Mouse (Mus musculus): ENCODE results near the gene Chrm4. TPM values are rescaled to one million over a fixed set of nuclear protein-coding genes. Genes with fewer than 3 reads are reported as not detected.

Gene Chrm4
- total RNA-seq, 2 experiments from 2014 or later: 56.6 to 61.4 TPM

DNA sequence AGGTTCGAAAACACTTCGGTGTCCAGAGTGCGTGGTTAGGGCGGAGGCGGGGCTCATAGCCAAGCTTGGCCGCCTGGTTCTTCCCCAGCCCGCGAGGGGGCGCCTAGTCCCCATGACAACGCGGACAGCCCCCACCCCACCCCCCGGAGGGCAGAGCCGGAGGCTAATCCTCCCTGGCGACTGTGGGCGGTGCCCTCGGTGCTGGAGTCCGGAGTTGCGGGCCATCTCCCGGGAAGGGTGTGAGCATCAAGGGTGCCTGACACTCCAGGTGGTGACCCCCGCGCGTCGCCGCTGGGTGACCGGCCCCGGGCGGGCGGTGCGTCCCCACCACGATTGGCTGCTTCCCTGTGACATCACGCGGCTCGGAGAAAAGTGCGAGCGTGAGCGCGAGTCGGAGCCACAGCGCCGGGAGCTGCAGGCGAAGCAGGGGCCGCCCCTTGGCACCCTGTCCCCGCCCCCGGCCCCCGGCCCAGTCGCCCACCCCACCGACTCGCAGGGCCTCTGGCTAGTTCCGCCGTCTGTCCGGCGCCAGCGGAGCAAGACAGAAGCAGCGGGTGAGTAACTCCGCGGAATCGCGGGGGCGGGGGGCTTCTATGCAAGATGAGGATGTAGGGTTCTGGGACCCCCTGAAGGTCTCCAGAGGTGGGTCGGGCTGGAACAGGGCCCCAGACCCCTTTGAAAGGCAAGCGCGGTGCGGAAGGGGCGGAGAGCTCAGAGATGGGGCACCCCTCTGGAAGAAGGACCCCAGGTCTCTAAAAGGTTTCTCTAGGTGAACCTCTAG is 5.1 kb upstream of the Chrm4 start:
- DNase-seq (ENCODE audit: low spot score in 2 of 2): peak; percentile 80 to 87

DNA sequence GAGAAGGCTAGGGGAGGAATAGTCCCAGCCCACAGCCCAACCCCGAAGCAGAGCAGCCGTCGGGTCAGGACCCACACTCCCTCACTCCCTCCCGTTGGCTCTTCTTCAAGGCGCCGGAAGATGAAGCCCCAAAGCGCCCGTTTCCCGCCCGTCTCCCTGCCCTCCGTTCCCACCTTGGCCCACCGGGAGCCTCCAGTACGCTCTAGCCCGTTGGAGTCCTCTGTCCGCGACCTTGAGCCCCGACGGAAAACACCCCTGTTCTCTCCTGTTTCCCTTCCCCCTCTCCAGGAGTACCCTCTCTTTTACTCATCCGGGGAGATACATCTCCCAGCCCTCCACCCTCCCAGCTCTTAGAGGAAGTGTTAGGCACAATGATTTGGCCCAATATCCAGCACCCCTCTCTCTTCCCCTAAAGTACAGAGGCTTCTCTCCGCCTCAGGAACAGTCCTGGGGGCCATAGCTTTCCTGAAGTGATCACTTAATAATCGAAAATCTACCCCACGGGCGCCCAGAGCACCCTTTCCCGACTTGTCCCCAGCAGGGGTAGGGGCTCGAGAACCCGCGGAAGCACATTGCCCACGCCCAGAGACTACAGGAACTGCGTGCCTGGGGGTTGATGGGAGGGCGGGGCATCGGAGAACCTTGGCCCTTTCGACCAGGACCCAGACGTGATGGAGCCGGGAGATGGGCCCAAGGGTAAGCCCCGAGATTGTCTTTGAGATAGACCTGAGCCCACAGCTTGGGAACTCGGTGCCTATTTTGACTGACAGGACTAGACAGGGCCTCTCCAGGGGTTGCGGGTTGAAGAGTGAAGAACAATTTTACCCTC is 4.2 kb upstream of the Chrm4 start:
- DNase-seq (ENCODE audit: low spot score in 2 of 2): no peak

DNA sequence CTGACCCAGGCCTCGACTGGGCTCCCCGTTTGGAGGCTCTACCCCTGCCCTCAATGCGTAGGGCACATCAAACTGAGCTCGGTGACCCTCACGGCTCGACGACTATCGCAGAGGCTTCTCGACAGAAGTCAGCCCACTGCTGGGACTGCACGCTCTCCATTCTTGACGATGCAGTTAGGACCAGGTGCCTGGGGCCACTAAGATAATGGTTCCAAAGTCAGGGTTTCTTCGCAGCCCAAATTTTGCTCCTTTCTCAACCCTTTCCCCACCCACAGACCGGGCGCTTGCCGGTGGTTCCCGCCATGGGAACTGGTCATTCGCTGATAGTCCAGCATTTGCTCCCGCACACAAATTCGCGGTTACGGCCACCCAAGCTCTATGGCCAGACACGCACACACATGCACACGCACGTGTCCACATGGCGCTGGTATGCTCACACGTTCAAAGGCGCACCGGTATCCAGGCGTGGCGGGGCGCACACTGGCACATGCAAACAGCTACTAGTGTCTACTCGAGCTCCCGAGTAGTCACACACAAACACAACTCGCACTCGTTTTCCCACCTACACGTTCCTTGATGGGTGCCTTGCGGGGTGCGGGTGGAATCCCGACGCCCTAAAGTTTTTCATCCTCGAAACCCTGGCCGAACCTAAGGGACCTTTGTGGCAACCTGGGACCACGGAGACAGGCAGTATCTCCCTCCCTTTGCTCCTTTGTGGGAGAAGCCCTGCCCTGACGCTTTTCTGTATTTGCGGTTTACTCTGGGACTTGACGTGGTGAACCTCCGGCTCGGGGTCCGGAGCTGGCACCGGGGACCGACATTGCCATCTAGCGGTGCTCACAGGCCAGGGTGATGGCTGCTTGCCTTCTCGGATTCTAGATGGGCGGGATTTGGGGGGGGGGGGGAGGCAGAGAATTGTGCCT is 3.4 kb upstream of the Chrm4 start:
- peak in 1 of 2 experiments; percentile 75 for DNase-seq (ENCODE audit: low spot score in 2 of 2)

DNA sequence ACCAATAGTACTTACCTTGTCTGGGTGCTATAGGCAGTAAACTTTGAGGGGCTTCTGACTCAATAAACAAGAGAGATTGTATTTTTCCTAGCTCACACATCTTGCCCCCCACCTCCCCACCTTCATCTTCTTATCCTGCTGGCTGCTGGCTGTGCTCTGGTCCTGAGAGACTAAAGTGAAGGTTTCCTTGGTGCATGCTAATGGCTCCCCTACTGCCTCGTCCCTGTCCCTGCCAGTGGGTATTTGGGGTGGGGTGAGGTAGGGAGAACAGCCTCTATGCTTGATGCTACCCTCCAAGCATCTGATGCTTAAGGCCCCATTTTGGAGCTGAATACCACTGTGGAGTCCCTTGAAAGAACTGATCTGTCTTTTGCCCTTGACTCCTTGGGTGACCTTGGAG is 2.3 kb upstream of the Chrm4 start:
- DNase-seq (ENCODE audit: low spot score in 2 of 2): no peak

DNA sequence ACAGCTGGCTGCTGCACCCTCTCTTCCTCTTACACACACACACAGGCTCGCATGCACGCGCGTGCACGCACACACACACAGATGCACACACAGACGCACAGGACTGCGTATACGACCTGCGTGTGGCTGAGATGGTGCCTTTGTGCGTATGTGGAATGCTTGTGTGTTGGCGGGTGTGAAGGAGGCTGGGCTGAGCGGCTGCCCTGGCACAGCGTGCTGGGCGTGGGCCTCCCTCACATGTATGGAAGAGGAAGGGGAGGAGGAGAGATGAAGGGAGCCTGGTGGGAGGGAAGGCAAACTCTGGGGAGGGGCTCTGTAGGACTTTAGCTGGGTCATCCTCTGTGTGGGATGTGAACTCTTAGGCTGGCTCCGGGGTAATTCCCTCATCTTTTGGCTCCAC is 1.6 kb upstream of the Chrm4 start:
- DNase-seq (ENCODE audit: low spot score in 2 of 2): peak; percentile 76 to 84

DNA sequence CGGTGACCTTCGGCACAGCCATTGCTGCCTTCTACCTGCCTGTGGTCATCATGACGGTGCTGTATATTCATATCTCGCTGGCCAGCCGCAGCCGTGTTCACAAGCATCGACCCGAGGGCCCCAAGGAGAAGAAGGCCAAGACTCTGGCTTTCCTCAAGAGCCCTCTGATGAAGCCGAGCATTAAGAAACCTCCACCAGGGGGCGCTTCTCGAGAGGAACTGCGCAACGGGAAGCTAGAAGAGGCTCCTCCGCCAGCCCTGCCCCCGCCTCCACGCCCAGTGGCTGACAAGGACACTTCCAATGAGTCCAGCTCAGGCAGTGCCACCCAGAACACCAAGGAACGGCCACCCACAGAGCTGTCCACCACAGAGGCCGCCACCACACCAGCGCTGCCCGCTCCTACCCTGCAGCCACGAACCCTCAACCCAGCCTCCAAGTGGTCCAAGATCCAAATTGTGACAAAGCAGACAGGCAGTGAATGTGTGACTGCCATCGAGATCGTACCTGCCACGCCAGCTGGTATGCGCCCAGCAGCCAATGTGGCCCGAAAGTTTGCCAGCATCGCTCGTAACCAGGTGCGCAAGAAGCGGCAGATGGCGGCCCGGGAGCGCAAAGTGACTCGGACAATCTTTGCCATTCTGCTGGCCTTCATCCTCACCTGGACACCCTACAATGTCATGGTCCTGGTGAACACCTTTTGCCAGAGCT is 931 bp downstream of the Chrm4 start:
- DNase-seq (ENCODE audit: low spot score in 2 of 2): peak; percentile 88 to 91

DNA sequence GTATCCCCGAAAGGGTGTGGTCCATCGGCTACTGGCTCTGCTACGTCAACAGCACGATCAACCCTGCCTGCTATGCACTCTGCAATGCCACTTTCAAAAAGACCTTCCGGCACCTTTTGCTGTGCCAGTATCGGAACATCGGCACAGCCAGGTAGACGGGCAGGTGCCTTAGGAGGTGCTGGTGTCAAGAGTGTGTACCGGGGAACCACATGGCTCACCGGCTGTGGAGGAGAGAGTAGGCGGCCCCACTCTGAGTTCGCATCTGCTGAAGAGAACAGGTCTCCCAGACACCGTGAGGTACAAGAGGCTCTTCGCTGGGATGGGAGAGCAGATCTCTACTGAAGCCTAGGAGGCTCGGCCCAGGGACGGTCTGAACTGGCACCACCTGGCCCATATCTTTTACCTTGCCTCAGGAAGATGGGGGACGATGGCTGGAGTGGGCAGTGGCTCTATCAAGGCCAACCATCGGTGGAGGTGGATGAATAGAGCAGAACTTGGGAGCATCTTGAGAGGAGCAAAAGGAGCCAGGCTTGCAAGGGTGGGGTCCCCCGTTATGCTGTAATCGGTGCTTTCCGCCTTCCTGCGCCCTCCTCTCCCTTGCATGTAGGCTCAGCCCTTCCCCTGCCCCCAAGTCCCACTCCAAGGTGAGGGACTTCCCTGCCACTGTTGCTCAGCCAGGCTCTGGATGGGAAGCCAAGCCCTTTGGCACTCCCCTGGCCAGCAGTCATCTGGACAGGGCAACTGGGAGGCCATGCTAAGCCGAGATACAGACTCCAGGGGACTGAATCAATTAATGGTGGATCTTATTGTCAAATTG is 1.7 kb downstream of the Chrm4 start:
- no peak for DNase-seq (ENCODE audit: low spot score in 2 of 2)

DNA sequence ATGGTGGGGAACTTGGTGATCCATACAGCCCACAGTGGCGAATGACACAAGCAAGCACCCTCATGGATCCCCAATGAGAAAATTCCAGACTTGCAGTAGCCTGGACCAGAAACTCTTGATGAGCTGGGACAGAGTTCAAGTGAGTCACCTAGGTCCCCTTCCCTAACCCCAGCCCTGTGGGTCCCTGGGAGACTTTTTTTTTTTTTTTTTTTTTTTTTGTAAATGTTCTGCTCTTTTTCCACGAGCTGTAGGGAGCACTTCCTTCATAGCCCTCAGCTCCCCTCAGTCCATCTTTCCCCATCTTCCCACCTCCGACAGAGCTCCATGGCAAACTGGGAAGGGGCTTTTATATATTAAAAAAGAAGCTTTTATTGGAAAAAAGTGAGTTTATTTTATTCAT is 2.4 kb downstream of the Chrm4 start:
- DNase-seq (ENCODE audit: low spot score in 2 of 2): no peak

DNA sequence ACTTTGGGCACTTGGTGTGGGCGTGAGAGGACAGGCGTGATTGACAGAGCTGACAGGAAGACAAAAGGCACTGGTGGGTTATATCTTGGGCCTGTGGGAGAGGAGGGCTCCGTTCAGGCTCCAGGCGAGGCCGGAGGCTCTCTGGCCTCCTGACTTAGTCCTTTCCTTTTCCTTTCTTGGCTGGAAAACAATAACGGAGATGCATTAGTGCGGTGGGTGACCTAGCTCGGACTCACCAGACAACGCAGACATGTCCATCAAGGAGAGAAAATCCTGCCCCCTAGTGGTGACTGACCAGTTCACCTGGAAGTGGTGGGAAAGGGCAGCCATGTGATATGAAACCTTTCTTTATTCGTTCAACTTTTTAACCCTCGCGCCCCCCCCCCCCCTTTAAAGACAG is 2.9 kb downstream of the Chrm4 start:
- DNase-seq (ENCODE audit: low spot score in 2 of 2): peak in 1 of 2 experiments; percentile 77

DNA sequence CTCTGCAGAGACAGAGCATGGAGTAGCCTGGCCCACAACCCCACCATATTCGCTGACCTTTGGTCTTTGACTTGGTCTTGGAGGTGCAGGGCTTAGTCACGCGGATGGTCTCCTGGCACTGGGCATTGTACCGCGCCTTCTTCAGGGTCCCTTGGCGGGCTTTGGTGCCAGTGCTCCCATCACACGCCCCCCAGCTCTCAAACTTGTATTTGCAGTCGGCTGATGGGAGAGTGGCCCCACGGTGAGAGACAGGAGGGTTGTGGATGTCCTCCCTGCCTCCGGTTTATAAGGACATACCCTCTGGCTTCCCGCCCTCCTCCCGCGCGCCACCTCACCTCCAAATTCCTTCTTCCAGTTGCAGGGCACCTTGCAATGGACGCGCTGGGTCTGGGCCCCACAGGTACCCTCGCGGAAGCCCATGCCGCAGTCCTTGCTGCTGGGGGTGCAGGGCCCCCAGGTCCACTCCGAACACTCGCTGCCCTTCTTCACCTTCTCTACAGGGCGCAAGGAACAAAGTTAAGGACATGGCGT is 3.8 kb downstream of the Chrm4 start:
- DNase-seq (ENCODE audit: low spot score in 2 of 2): no peak

DNA sequence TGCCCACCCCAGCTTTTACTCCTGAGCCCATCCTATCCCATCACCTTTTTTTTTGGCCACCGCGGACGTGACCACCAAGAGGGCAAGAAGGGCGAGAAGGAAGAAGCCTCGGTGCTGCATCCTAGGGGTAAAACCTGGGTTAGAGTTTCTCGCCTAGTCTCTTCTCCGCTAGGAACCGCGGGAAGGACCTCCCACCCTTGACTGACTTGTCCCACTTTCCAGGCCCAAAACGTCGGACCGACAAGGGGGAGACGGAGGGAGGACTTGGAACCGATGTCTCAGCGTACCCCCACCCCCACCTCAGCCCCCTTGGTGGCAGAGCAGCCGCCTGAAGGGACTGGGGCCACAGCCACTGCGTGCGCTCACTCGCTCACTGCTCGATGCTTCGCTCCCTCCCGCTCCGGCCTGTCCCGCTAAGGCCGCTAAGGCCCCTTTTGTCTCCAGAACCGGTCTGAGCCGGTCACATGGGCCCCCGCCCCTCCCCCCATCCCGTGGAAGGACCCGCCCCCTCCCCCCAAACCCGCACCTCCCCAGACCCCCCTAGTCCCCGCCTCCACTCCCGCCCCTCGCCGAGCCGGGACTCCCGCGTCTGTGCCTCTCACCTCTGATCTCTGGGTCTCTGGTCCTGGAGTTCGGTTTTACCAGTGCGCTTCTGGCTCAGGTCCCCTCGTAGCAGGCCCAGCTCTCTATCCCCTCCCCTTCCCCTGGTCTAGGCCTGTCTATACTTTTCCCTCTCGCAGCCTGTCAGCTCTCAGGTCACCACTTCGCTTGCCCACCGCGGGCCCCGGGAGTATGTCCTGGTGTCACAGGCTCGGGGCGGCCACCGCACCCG is 4.5 kb downstream of the Chrm4 start:
- no peak for DNase-seq (ENCODE audit: low spot score in 2 of 2)

DNA sequence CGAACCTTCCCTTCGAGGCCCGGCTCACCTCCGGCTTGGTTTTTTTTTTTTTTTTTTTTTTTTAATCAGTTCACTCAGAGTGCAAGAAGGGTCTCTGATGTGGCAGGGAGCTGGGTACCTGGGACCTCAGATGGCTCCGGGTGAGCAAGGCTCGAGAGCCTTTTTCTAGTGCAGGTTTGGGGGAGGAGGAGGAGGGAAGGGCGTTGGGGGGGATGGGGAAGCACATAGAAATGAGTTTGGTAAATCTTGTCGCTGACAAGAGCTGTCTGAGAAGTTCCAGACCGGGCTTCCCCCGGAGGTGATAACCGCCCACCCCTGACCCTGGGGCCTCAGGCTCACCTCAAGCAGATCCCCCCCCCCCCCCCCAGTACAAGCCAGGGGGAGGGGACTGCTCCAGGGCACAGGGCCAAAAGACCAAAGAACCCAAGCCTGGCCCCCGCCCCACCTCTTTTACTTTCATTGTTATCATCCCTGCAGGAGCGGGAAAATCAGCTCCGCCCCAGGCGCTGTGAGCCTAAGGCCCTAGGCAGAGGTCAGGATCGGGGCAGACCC is 5.2 kb downstream of the Chrm4 start, which contains the start of gene Mdk:
Mdk (minus strand) TSS at position 138 of the 552 bp plus-strand sequence.
- DNase-seq (ENCODE audit: low spot score in 2 of 2): no peak

DNA sequence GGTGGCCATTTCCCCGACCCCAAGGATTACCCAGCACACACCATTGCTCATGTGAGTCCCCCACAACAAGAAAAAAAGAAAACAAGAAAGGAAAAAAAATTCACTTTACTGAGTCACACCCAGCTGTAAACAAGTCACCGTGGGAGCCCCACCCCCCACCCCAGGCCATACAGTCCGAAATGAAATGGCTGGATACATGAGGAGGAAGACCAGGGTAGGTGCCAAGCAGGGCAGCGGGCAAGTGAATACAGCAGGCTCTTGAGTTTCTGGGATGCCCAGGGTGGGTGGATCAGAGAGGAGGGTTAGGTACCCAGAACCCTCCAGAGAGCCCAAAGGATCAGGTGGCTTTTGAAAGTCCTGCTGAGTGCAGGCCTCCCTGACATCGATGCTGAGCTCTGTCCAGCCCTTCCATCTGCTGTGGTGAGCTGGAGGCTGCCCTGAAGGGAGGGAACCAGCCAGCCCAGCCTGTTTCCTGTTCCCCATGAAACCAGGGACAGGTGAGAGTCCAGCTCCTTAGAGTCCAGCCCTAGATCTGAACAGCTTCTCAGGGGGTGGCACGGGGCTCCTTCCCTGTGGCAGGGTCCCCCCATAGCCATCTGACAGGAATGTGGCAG is 5.8 kb downstream of the Chrm4 start:
- no peak for DNase-seq (ENCODE audit: low spot score in 2 of 2)

DNA sequence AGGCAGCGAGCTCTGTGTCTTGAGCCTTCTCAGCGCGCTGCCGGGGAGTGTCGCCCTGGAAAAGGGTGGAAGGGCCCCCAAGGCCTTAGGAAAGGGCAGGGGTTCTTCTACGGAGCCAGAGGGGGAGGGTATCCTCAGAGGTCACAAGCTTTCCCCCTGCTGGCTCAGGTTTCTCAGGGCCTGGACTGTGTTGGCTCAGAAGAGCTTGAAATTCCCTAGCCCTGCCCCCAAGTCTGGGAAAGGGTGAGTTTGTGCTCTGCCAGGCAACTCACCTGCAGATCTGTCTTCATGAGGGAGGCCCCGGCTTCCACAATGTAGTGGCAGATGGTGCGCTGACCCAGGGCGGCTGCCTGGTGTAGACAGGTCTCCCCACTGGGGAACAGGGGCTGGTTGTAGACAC is 6.4 kb downstream of the Chrm4 start:
- no peak for DNase-seq (ENCODE audit: low spot score in 2 of 2)

DNA sequence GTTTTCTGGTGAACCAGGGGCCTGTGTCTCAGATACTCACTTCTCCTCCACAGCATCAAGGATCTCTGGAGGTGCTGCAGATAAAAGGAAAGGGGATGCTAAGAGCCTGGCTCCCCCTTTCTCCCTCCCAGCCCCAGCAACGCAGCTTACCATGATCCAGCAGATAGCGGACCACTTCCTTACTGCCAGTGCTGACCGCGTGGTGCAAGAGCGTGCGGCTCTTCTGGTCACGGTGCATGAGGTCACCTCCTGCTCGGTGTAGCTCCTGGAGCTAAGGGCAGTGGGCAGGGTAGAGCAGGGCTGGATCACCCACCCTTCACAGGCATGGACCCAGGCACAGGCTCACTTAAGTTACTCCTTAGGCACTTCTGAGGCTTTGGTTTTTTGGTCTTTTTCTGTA is 7.0 kb downstream of the Chrm4 start:
- DNase-seq (ENCODE audit: low spot score in 2 of 2): no peak

DNA sequence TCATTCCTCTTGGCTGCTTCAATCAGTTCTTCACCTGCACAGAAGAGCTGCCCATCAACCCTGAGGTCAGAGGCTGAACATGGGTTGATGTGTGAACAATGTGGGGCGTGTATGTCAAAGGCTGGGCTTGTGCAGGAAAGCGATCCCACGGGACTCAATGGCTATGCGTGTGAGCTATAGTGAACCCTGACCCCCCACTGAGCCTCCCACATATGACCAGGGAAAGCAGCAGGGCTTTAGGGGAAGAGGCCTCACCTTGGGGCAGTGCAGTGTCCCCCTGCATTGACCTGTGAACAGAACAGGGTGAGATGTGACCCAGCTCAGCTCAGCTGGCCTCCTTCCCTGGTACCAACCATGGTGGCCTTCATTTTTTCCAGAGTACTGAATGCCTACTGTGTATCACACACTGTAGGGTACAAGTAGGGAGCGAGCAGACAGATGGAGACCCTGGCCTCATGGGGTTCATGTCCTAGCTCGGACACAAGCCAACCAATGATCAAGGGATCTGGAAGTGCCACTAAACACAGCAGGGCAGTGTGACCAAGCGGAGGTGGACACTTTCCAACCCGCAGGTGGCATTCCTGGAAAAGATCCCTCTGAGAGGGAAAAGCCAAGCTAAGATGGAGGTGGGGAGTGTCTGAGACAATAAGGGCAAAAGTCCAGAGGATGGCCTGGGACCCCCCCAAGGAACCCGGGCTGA is 7.9 kb downstream of the Chrm4 start:
- no peak for DNase-seq (ENCODE audit: low spot score in 2 of 2)

DNA sequence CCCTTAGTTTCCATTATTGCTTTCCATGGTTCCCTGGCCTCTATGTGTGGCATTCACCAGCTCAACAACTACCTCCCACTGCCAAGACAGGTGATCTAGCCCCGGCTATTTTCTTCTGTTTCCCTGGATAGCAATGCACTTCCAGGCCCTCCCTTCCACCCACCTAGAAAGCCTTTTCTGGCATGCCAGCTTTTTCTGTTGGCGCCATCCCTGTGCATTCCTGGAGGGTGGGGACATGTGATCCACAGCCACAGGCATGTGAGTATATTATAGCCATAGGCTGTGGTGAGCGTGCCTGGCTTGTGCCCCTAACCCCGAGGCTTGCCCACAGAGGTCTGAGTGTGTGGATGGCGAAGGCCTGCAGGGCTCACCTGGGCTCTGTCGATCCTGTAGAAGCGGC is 9.1 kb downstream of the Chrm4 start:
- DNase-seq (ENCODE audit: low spot score in 2 of 2): peak in 1 of 2 experiments; percentile 62

All from left cerebral cortex, adult 18-20 months (tissue).